ENCODE assay signal across 16 mouse cellular contexts in the genomic region with DNA sequence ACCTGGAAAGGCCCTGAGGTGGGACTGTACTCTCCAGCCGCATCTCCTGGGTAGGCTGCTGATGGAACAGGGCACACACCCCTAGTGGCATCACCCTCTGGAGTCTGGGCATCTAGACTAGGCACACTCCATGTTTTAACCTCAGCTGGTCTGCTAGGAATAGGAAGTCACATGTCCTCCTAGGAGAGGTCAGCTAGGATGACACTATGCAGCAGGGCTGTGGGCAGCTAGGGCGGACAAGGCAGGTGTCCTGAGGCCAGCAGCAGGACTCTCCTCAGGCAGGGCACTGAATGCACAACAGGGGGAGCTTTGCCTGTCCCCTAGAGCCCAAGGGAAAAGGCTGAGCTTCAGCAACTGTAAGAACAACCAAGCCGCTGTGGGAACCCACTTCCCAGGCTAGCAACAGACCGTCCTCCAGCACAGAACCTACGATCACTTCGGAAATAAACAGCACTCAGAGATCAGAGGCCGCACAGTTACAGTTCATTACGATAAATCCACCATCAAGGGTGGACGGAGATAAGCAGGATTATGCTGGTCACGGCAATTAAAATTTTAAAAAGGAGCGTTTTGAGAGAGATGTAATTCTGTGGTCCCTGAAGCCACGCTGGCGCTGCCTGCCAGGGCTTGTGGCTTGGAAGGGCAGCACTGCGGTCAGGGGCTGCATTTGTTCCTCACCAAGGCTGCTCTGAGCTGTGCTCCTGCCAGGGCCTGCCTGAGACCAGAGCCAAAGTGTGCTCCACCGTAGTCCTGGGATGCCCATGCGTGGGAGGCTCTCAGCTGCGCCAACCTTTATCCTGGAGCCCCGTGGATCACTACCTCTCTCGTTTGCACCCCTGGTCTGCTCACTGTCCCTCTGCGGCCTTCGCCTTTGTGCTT. TPM values are rescaled to one million over a fixed set of nuclear protein-coding genes. Genes with fewer than 3 reads are reported as not detected.
A peak's percentile ranks its signal among the peaks of the same experiment; 100 is the strongest.
DNase-seq lines count a peak whose midpoint lies in the region; ATAC-seq and TF ChIP-seq lines count a peak whose summit lies in the region.
"Had no signal": no experiment of that assay in that cellular context is flagged by ENCODE, and none has a peak within 500 bp of the region (broad histone marks: within the 10 kb centered on the region; RNA-seq: fewer than 3 reads in every experiment).

No protein-coding gene starts in this region.

- no peak overlapping the region for H3K4me2 ChIP-seq in hindbrain, embryonic 11.5 days (replicated peaks; ENCODE audit: low read depth, low read length)
- no peak overlapping the region for H3K4me2 ChIP-seq in hindbrain, embryonic 16.5 days (ENCODE audit: low read length)
- no peak overlapping the region for H3K4me2 ChIP-seq in hindbrain, embryonic 12.5 days (replicated peaks)
- no peak overlapping the region for H3K4me2 ChIP-seq in midbrain, embryonic 16.5 days (ENCODE audit: low read length)
- H3K4me2 ChIP-seq: forebrain, embryonic 12.5 days; heart, embryonic 13.5 days had no signal

- WGBS in hindbrain, embryonic 11.5 days, result 83% methylated on average over 21 of the region's 21 CpGs
- 67% methylated on average over 21 of the region's 21 CpGs for WGBS in hindbrain, embryonic 16.5 days
- 83% methylated on average over 21 of the region's 21 CpGs for WGBS in hindbrain, embryonic 12.5 days
- WGBS in midbrain, embryonic 16.5 days, result 49% methylated on average over 21 of the region's 21 CpGs
- 86% methylated on average over 21 of the region's 21 CpGs for WGBS in limb, embryonic 10.5 days

- TF ChIP-seq POLR2A in brain, embryonic 14.5 days (IDR thresholded peaks at IDR 0.05; ENCODE audit: borderline replicate concordance, extremely low read depth, insufficient read depth, insufficient read length, poor library complexity, severe bottlenecking), result no peak

- H3K9me3 ChIP-seq in hindbrain, embryonic 11.5 days (ENCODE audit: control insufficient read depth, low read length), result no peaks in the 10 kb centered on the region
- H3K9me3 ChIP-seq in hindbrain, embryonic 16.5 days (ENCODE audit: control insufficient read depth, low read length), result no peaks in the 10 kb centered on the region
- no peaks in the 10 kb centered on the region for H3K9me3 ChIP-seq in hindbrain, embryonic 12.5 days (replicated peaks)
- no peaks in the 10 kb centered on the region for H3K9me3 ChIP-seq in midbrain, embryonic 16.5 days (replicated peaks; ENCODE audit: control insufficient read depth, low read length, poor library complexity, severe bottlenecking)
- H3K9me3 ChIP-seq in limb, embryonic 10.5 days (replicated peaks), result no peaks in the 10 kb centered on the region
- H3K9me3 ChIP-seq: forebrain, embryonic 12.5 days; heart, embryonic 13.5 days had no signal

- H3K27me3 ChIP-seq in hindbrain, embryonic 11.5 days (ENCODE audit: control insufficient read depth, insufficient read depth, low read length), result no peaks in the 10 kb centered on the region; the same call in 1 of the 2 replicates
- H3K27me3 ChIP-seq in hindbrain, embryonic 16.5 days (replicated peaks; ENCODE audit: control insufficient read depth, insufficient read depth, low read length), result no peaks in the 10 kb centered on the region; the same call in 1 of the 2 replicates
- no peaks in the 10 kb centered on the region for H3K27me3 ChIP-seq in hindbrain, embryonic 12.5 days
- no peaks in the 10 kb centered on the region for H3K27me3 ChIP-seq in midbrain, embryonic 16.5 days (ENCODE audit: control insufficient read depth, insufficient read depth, low read depth, low read length)
- no peaks in the 10 kb centered on the region for H3K27me3 ChIP-seq in limb, embryonic 10.5 days (ENCODE audit: low read depth, poor library complexity, severe bottlenecking)
- H3K27me3 ChIP-seq: forebrain, embryonic 12.5 days; Patski had no signal

- ATAC-seq in hindbrain, embryonic 11.5 days (ENCODE audit: low FRiP score), result 0 out of 2 replicates have a peak, but pooled peaks have one; percentile 15
- no peak for ATAC-seq in hindbrain, embryonic 16.5 days
- ATAC-seq in hindbrain, embryonic 12.5 days (ENCODE audit: low FRiP score), result peak; percentile 18; the same call in 1 of the 2 replicates
- ATAC-seq in midbrain, embryonic 16.5 days, result 0 out of 2 replicates have a peak, but pooled peaks have one; percentile 10
- ATAC-seq: Patski had no signal

- no peak for TF ChIP-seq CTCF in brain, embryonic 14.5 days (IDR thresholded peaks at IDR 0.05; ENCODE audit: borderline replicate concordance, extremely low read depth, insufficient read depth, insufficient read length)

- no peak overlapping the region for H3K27ac ChIP-seq in hindbrain, embryonic 11.5 days (ENCODE audit: low read depth, low read length)
- H3K27ac ChIP-seq in hindbrain, embryonic 16.5 days (ENCODE audit: low read depth, low read length), result no peak overlapping the region
- H3K27ac ChIP-seq in hindbrain, embryonic 12.5 days, result peak overlapping the region; percentile 52
- peak overlapping the region; percentile 59 for H3K27ac ChIP-seq in midbrain, embryonic 16.5 days (ENCODE audit: low read length)
- H3K27ac ChIP-seq in limb, embryonic 10.5 days, result no peak overlapping the region
- H3K27ac ChIP-seq: heart, embryonic 13.5 days; left cerebral cortex, adult 2 months; macrophage had no signal

- H3K4me3 ChIP-seq in hindbrain, embryonic 11.5 days (ENCODE audit: low read depth, low read length), result no peak overlapping the region
- no peak overlapping the region for H3K4me3 ChIP-seq in hindbrain, embryonic 16.5 days (ENCODE audit: low read length)
- H3K4me3 ChIP-seq in hindbrain, embryonic 12.5 days, result no peak overlapping the region
- H3K4me3 ChIP-seq in midbrain, embryonic 16.5 days (ENCODE audit: low read depth, low read length), result no peak overlapping the region
- H3K4me3 ChIP-seq in limb, embryonic 10.5 days, result no peak overlapping the region
- H3K4me3 ChIP-seq: forebrain, embryonic 12.5 days; heart, embryonic 13.5 days; left cerebral cortex, adult 2 months had no signal

- no peaks in the 10 kb centered on the region for H3K36me3 ChIP-seq in hindbrain, embryonic 11.5 days (ENCODE audit: control insufficient read depth, insufficient read depth, low read length)
- H3K36me3 ChIP-seq in hindbrain, embryonic 16.5 days (ENCODE audit: control insufficient read depth, insufficient read depth, low read length), result no peaks in the 10 kb centered on the region
- H3K36me3 ChIP-seq in hindbrain, embryonic 12.5 days, result no peaks in the 10 kb centered on the region
- no peaks in the 10 kb centered on the region for H3K36me3 ChIP-seq in midbrain, embryonic 16.5 days (ENCODE audit: control insufficient read depth, insufficient read depth, low read length)
- H3K36me3 ChIP-seq in limb, embryonic 10.5 days, result no peaks in the 10 kb centered on the region
- H3K36me3 ChIP-seq: forebrain, embryonic 12.5 days; heart, embryonic 13.5 days had no signal

- H3K4me1 ChIP-seq in hindbrain, embryonic 11.5 days (replicated peaks; ENCODE audit: control insufficient read depth, insufficient read depth, low read length), result peaks cover 3% of the 10 kb centered on the region; the same call in 1 of the 2 replicates
- H3K4me1 ChIP-seq in hindbrain, embryonic 16.5 days (ENCODE audit: control insufficient read depth, insufficient read depth, low read depth, low read length), result peaks cover 20% of the 10 kb centered on the region
- H3K4me1 ChIP-seq in hindbrain, embryonic 12.5 days, result peaks cover 29% of the 10 kb centered on the region
- H3K4me1 ChIP-seq in midbrain, embryonic 16.5 days (ENCODE audit: control insufficient read depth, insufficient read depth, low read length), result peaks cover 23% of the 10 kb centered on the region
- H3K4me1 ChIP-seq in limb, embryonic 10.5 days, result peaks cover 24% of the 10 kb centered on the region

- H3K9ac ChIP-seq in hindbrain, embryonic 11.5 days (ENCODE audit: low read depth, low read length), result no peak overlapping the region
- H3K9ac ChIP-seq in hindbrain, embryonic 16.5 days (ENCODE audit: low read depth, low read length), result no peak overlapping the region
- H3K9ac ChIP-seq in hindbrain, embryonic 12.5 days, result no peak overlapping the region
- H3K9ac ChIP-seq in midbrain, embryonic 16.5 days (ENCODE audit: low read depth, low read length), result 0 out of 2 replicates have a peak overlapping the region, but pooled peaks have one; percentile 32
- H3K9ac ChIP-seq: forebrain, embryonic 12.5 days; heart, embryonic 13.5 days had no signal

- DNase-seq in hindbrain, embryonic 11.5 days (ENCODE audit: low spot score), result no peak
- peak; percentile 37 for DNase-seq in brain, embryonic 14.5 days (ENCODE audit: low read depth)
- no peak for DNase-seq in thymus, postnatal 0 days (ENCODE audit: low spot score)
- DNase-seq in limb, embryonic 10.5 days (ENCODE audit: low spot score), result no peak
- DNase-seq: cerebellum, adult 18-20 months; kidney, adult 8-10 months; lung, adult 18-20 months had no signal

RNA-seq across cellular contexts. Expression of gene Psapl1, which starts 38.2 kb away (rescaled TPM):
- 0.17 TPM in 1 of 2 replicates, not detected in the other for polyA plus RNA-seq in hindbrain, embryonic 11.5 days (2014; fragmentation: Nextera tagmentation; extraction: Ambion mirVana)
- 0.07 and 0.10 TPM in 2 replicates for polyA plus RNA-seq in hindbrain, embryonic 16.5 days (2015; fragmentation: Nextera tagmentation; extraction: Ambion mirVana)
- 0.05 TPM in 1 of 2 replicates, not detected in the other for polyA plus RNA-seq in brain, embryonic 14.5 days (2012; rRNA removed)
- 0.08 TPM in 1 of 2 replicates, not detected in the other for polyA plus RNA-seq in hindbrain, embryonic 12.5 days (2016; fragmentation: Nextera tagmentation; extraction: Ambion mirVana)
- 0.07 TPM in 1 of 2 replicates, not detected in the other for polyA plus RNA-seq in midbrain, embryonic 16.5 days (2015; fragmentation: Nextera tagmentation; extraction: Ambion mirVana)
- polyA plus RNA-seq in thymus, postnatal 0 days (2015; fragmentation: Nextera tagmentation; extraction: Ambion mirVana), result 0.66 and 0.70 TPM in 2 replicates
- polyA plus RNA-seq in limb, embryonic 10.5 days (2016; fragmentation: Nextera tagmentation; extraction: Ambion mirVana), result 0.05 TPM in 1 of 2 replicates, not detected in the other
- polyA plus RNA-seq: macrophage; Patski; spleen, adult 2 months had no signal

Comparison
In these comparisons a context has a peak if more than half of its experiments do, and no peak if none do; other contexts are left out.
1. H3K27ac ChIP-seq: peak in hindbrain, embryonic 12.5 days (single experiment) and midbrain, embryonic 16.5 days (single experiment); none in hindbrain, embryonic 11.5 days (single experiment), hindbrain, embryonic 16.5 days (single experiment) and limb, embryonic 10.5 days (single experiment).